Mouse (Mus musculus): ENCODE results near the gene Myo9a. TPM values are rescaled to one million over a fixed set of nuclear protein-coding genes. Genes with fewer than 3 reads are reported as not detected.
A peak's percentile ranks its signal among the peaks of the same experiment; 100 is the strongest.
"Not testable (repeated sequence)": the region's sequence is repeated elsewhere in the genome, so short reads cannot be mapped to it uniquely, and the experiment has no call there.

Myo9a gene
- total RNA-seq, 2 experiments from 2014 or later = 8.3 to 14.4 TPM

GRCm38 (mm10) chr9:59947271-59947670 is 196.6 kb downstream of the Myo9a start:
- ATAC-seq (replicated peaks; ENCODE audit: poor library complexity) = no peak

GRCm38 (mm10) chr9:59948226-59948625 is 197.5 kb downstream of the Myo9a start:
- ATAC-seq (replicated peaks; ENCODE audit: poor library complexity) = no peak

- no peak for ATAC-seq (replicated peaks; ENCODE audit: poor library complexity)
These were observed 198.1 kb downstream of the Myo9a start for GRCm38 (mm10) chr9:59948691-59949250.

- no peak for ATAC-seq (replicated peaks; ENCODE audit: poor library complexity)
These were observed 198.8 kb downstream of the Myo9a start for GRCm38 (mm10) chr9:59949511-59949910.

GRCm38 (mm10) chr9:59949981-59950380 is 199.3 kb downstream of the Myo9a start:
- ATAC-seq (replicated peaks; ENCODE audit: poor library complexity) = no peak

- ATAC-seq (replicated peaks; ENCODE audit: poor library complexity) = no peak
These were observed 200.5 kb downstream of the Myo9a start for GRCm38 (mm10) chr9:59951001-59951750.

GRCm38 (mm10) chr9:59951943-59952342 is 201.2 kb downstream of the Myo9a start:
- ATAC-seq (replicated peaks; ENCODE audit: poor library complexity) = no peak

GRCm38 (mm10) chr9:59952515-59953070 is 201.9 kb downstream of the Myo9a start:
- ATAC-seq (replicated peaks; ENCODE audit: poor library complexity) = no peak

- no peak for ATAC-seq (replicated peaks; ENCODE audit: poor library complexity)
These were observed 202.9 kb downstream of the Myo9a start for GRCm38 (mm10) chr9:59953556-59953955.

GRCm38 (mm10) chr9:59955199-59955598 is 204.5 kb downstream of the Myo9a start:
- no peak for ATAC-seq (replicated peaks; ENCODE audit: poor library complexity)

GRCm38 (mm10) chr9:59955692-59956091 is 205.0 kb downstream of the Myo9a start:
- no peak for ATAC-seq (replicated peaks; ENCODE audit: poor library complexity)

GRCm38 (mm10) chr9:59956496-59956895 is 205.8 kb downstream of the Myo9a start:
- no peak for ATAC-seq (replicated peaks; ENCODE audit: poor library complexity)

GRCm38 (mm10) chr9:59958115-59958514 is 207.4 kb downstream of the Myo9a start:
- not testable (repeated sequence) for ATAC-seq (replicated peaks; ENCODE audit: poor library complexity)

GRCm38 (mm10) chr9:59959276-59959675 is 208.6 kb downstream of the Myo9a start:
- peak; percentile 100 for ATAC-seq (replicated peaks; ENCODE audit: poor library complexity)

GRCm38 (mm10) chr9:59960559-59960958 is 209.9 kb downstream of the Myo9a start, which contains the start of gene Nr2e3:
Gene Nr2e3 (minus strand): TSS chr9:59960659.
- no peak for ATAC-seq (replicated peaks; ENCODE audit: poor library complexity)

GRCm38 (mm10) chr9:59961201-59961955 is 210.7 kb downstream of the Myo9a start:
- no peak for ATAC-seq (replicated peaks; ENCODE audit: poor library complexity)

GRCm38 (mm10) chr9:59964367-59964766 is 213.7 kb downstream of the Myo9a start:
- no peak for ATAC-seq (replicated peaks; ENCODE audit: poor library complexity)

GRCm38 (mm10) chr9:59965046-59965445 is 214.3 kb downstream of the Myo9a start:
- ATAC-seq (replicated peaks; ENCODE audit: poor library complexity) = no peak

GRCm38 (mm10) chr9:59969383-59969782 is 218.7 kb downstream of the Myo9a start:
- ATAC-seq (replicated peaks; ENCODE audit: poor library complexity) = peak; percentile 89

- ATAC-seq (replicated peaks; ENCODE audit: poor library complexity) = no peak
These were observed 220.6 kb downstream of the Myo9a start for GRCm38 (mm10) chr9:59971263-59971662.
